ENCODE assay signal across 11 mouse cellular contexts in genomic region chr1:52470811-52471489, GRCm38 (mm10). TPM values are rescaled to one million over a fixed set of nuclear protein-coding genes. Genes with fewer than 3 reads are reported as not detected.
A peak's percentile ranks its signal among the peaks of the same experiment; 100 is the strongest.
DNase-seq lines count a peak whose midpoint lies in the region; ATAC-seq lines count a peak whose summit lies in the region.
"Had no signal": no experiment of that assay in that cellular context is flagged by ENCODE, and none has a peak within 500 bp of the region (broad histone marks: within the 10 kb centered on the region; RNA-seq: fewer than 3 reads in every experiment).

No protein-coding gene starts in this region.

- 50% methylated on average over 7 of the region's 7 CpGs for WGBS in embryonic facial prominence, embryonic 10.5 days
- WGBS in hindbrain, embryonic 13.5 days, result 19% methylated on average over 7 of the region's 7 CpGs
- WGBS in midbrain, embryonic 16.5 days, result 34% methylated on average over 7 of the region's 7 CpGs
- WGBS in heart, embryonic 11.5 days (ENCODE audit: insufficient replicate concordance), result 76% methylated on average over 7 of the region's 7 CpGs

- no peak overlapping the region for H3K4me2 ChIP-seq in hindbrain, embryonic 13.5 days
- H3K4me2 ChIP-seq in midbrain, embryonic 16.5 days (ENCODE audit: low read length), result no peak overlapping the region
- H3K4me2 ChIP-seq in heart, embryonic 11.5 days, result no peak overlapping the region

- no peak overlapping the region for H3K4me3 ChIP-seq in embryonic facial prominence, embryonic 10.5 days
- H3K4me3 ChIP-seq in hindbrain, embryonic 13.5 days, result no peak overlapping the region
- H3K4me3 ChIP-seq in midbrain, embryonic 16.5 days (ENCODE audit: low read depth, low read length), result no peak overlapping the region
- no peak overlapping the region for H3K4me3 ChIP-seq in heart, embryonic 11.5 days (ENCODE audit: low read depth, low read length)
- H3K4me3 ChIP-seq: erythroblast, embryonic 14.5 days had no signal

- ATAC-seq in hindbrain, embryonic 13.5 days (ENCODE audit: low FRiP score), result peak; percentile 94
- ATAC-seq in midbrain, embryonic 16.5 days, result peak; percentile 68
- no peak for ATAC-seq in heart, embryonic 11.5 days (replicated peaks; ENCODE audit: insufficient number of reproducible peaks, low FRiP score, low TSS enrichment)

- H3K4me1 ChIP-seq in embryonic facial prominence, embryonic 10.5 days, result peaks cover 12% of the 10 kb centered on the region
- peaks cover 27% of the 10 kb centered on the region for H3K4me1 ChIP-seq in hindbrain, embryonic 13.5 days (replicated peaks)
- no peaks in the 10 kb centered on the region for H3K4me1 ChIP-seq in midbrain, embryonic 16.5 days (ENCODE audit: control insufficient read depth, insufficient read depth, low read length)
- no peaks in the 10 kb centered on the region for H3K4me1 ChIP-seq in heart, embryonic 11.5 days (ENCODE audit: control insufficient read depth, insufficient read depth, low read length)

- H3K9me3 ChIP-seq in embryonic facial prominence, embryonic 10.5 days, result peaks cover 3% of the 10 kb centered on the region; the same call in 1 of the 2 replicates
- H3K9me3 ChIP-seq in hindbrain, embryonic 13.5 days, result no peaks in the 10 kb centered on the region
- no peaks in the 10 kb centered on the region for H3K9me3 ChIP-seq in midbrain, embryonic 16.5 days (replicated peaks; ENCODE audit: control insufficient read depth, low read length, poor library complexity, severe bottlenecking)
- no peaks in the 10 kb centered on the region for H3K9me3 ChIP-seq in heart, embryonic 11.5 days (replicated peaks; ENCODE audit: control insufficient read depth, low read length)

- no peak overlapping the region for H3K27ac ChIP-seq in embryonic facial prominence, embryonic 10.5 days (replicated peaks)
- peak overlapping the region; percentile 79 for H3K27ac ChIP-seq in hindbrain, embryonic 13.5 days
- H3K27ac ChIP-seq in midbrain, embryonic 16.5 days (ENCODE audit: low read length), result no peak overlapping the region
- H3K27ac ChIP-seq in heart, embryonic 11.5 days (ENCODE audit: low read depth, low read length), result no peak overlapping the region
- H3K27ac ChIP-seq: liver, embryonic 14.5 days had no signal

- intact Hi-C loops in gastrocnemius, postnatal 14 days (cut with DNase I; ENCODE audit: low total_unique reads), result no loop called here
- intact Hi-C loops in left cerebral cortex, postnatal 10 days (cut with DNase I), result no loop called here

- peak; percentile 34 for DNase-seq in Muller cell, postnatal 12 days (ENCODE audit: inconsistent ontology term)
- DNase-seq in embryonic facial prominence, embryonic 10.5 days (ENCODE audit: low spot score), result peak; percentile 39
- no peak for DNase-seq in gastrocnemius, postnatal 14 days
- no peak for DNase-seq in cerebellum, adult 9-11 months
- DNase-seq in left cerebral cortex, postnatal 10 days (ENCODE audit: extremely low spot score in 1 of 2, low spot score in 2 of 2), result no peak
- DNase-seq: kidney, postnatal 36 days had no signal

- peaks cover 7% of the 10 kb centered on the region; the same call in 1 of the 2 replicates for H3K36me3 ChIP-seq in embryonic facial prominence, embryonic 10.5 days (replicated peaks)
- peaks cover 8% of the 10 kb centered on the region; the same call in 1 of the 2 replicates for H3K36me3 ChIP-seq in hindbrain, embryonic 13.5 days
- H3K36me3 ChIP-seq in midbrain, embryonic 16.5 days (ENCODE audit: control insufficient read depth, insufficient read depth, low read length), result no peaks in the 10 kb centered on the region
- peaks cover 2% of the 10 kb centered on the region; the same call in 1 of the 2 replicates for H3K36me3 ChIP-seq in heart, embryonic 11.5 days (ENCODE audit: control insufficient read depth, insufficient read depth, low read length)

- H3K9ac ChIP-seq in hindbrain, embryonic 13.5 days, result no peak overlapping the region
- H3K9ac ChIP-seq in midbrain, embryonic 16.5 days (ENCODE audit: low read depth, low read length), result no peak overlapping the region
- no peak overlapping the region for H3K9ac ChIP-seq in heart, embryonic 11.5 days (ENCODE audit: low read depth, low read length)
- H3K9ac ChIP-seq: liver, embryonic 14.5 days had no signal

- no peaks in the 10 kb centered on the region for H3K27me3 ChIP-seq in embryonic facial prominence, embryonic 10.5 days (replicated peaks; ENCODE audit: low read depth, poor library complexity, severe bottlenecking)
- H3K27me3 ChIP-seq in hindbrain, embryonic 13.5 days, result no peaks in the 10 kb centered on the region
- H3K27me3 ChIP-seq in midbrain, embryonic 16.5 days (ENCODE audit: control insufficient read depth, insufficient read depth, low read depth, low read length), result no peaks in the 10 kb centered on the region
- no peaks in the 10 kb centered on the region for H3K27me3 ChIP-seq in heart, embryonic 11.5 days (ENCODE audit: control insufficient read depth, insufficient read depth, low read length)

RNA-seq across cellular contexts. Expression of gene Nab1, which starts 29.5 kb away (rescaled TPM):
- polyA plus RNA-seq in embryonic facial prominence, embryonic 10.5 days (2016; fragmentation: Nextera tagmentation; extraction: Ambion mirVana), result 4.5 TPM in 2 replicates
- polyA plus RNA-seq in hindbrain, embryonic 13.5 days (2015; fragmentation: Nextera tagmentation; extraction: Ambion mirVana), result 8.9 and 9.2 TPM in 2 replicates
- 4.8 and 5.4 TPM in 2 replicates for polyA plus RNA-seq in midbrain, embryonic 16.5 days (2015; fragmentation: Nextera tagmentation; extraction: Ambion mirVana)
- 10 to 100 TPM; 12.7 to 15.7 TPM for total RNA-seq in gastrocnemius, postnatal 14 days (2021)
- polyA plus RNA-seq in heart, embryonic 11.5 days (2014; fragmentation: Nextera tagmentation; extraction: Ambion mirVana), result 29.5 and 31.4 TPM in 2 replicates
- 10 to 100 TPM; 28.3 to 29.3 TPM for total RNA-seq in left cerebral cortex, postnatal 10 days (2021)

Comparison
In these comparisons a context has a peak if more than half of its experiments do, and no peak if none do; other contexts are left out.
1. DNase-seq: peak in Muller cell, postnatal 12 days (single experiment) and embryonic facial prominence, embryonic 10.5 days (single experiment); none in gastrocnemius, postnatal 14 days (single experiment), cerebellum, adult 9-11 months (single experiment) and left cerebral cortex, postnatal 10 days (0 of 2).